Mouse (Mus musculus) granulocyte monocyte progenitor cell, adult 5-6 weeks (primary cell): ENCODE data around the gene Lman2. TPM values are rescaled to one million over a fixed set of nuclear protein-coding genes. Genes with fewer than 3 reads are reported as not detected.
A peak's percentile ranks its signal among the peaks of the same experiment; 100 is the strongest.

Experiments used
- ATAC-seq: replicated peaks from 2 replicates; pipeline ENCODE4 v1.8.0; 2016; ENCODE audit warnings: mild to moderate bottlenecking, moderate TSS enrichment, inconsistent platforms; ENCODE audit not compliant: poor library complexity, severe bottlenecking
- total RNA-seq, 2 experiments: library from RNA; stranded (forward) in 1 of 2; stranded (reverse) in 1 of 2; fragments of 200-712, 200-1000 nt in 1 of 2; fragments of >200 nt in 1 of 2; fragmentation: Nextera tagmentation in 1 of 2; gene quantifications; 2 replicates each; pipeline ENCODE4 v1.2.3; 2014 to 2017

The Lman2 gene
- total RNA-seq (2014; fragmentation: Nextera tagmentation), result 150 and 177 TPM in 2 replicates
- 128 and 145 TPM in 2 replicates for total RNA-seq (2017)

DNA sequence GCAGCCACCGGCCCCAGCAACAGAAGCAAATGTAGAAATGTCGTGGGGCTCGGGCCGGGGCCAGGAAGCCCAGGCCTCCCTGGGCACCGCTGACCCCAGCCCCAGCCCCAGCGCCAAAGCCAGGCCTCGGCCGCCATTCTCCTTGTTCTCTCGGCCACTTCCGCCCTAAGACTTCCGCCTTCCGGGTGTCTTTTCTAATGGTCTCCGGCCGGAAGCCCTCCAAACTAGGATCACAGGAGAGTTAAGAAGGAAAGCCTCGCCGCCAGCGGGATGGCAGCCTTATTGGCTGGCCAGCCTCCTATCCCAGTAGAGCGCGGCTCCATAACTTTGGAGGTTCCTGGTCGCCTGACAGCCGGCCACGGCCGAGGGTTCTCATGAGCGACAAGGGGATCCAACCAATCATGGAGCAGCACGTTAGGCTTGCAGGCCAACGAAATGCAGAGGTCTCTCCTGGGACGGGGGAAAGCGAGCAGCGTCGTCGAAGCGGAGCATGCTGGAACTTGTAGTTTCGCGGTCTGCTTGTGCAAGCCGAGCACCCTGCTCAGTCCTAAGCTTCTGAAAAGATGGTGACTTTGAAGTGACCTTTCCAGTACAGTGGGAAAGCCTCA is at the start of gene Lman2:
TSS of gene Lman2 (minus strand) at position 331 of the 608 bp plus-strand sequence.
- ATAC-seq, result peak; percentile 90

DNA sequence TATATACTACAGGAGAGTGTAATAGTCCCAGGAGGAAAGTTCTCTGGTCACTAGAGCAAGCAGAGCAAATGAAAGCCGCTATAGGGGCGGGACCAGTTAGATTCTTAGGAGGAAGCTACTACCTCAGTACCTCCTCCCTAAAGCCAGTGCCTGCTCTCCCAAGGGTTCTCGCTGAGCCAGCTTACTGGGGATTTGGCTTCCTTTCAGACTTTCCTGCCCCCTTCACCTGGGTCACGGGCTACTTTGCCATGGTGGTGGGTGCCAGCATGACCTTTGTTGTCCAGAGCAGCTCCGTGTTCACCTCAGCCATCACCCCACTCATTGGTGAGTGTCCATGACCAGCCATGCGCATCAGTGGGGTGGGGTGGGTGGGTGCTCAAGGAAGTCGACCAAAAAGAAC is 49.2 kb upstream of the Lman2 start:
- ATAC-seq, result no peak

GRCm38 (mm10) chr13:55408546-55409120 is 46.0 kb upstream of the Lman2 start:
- ATAC-seq, result no peak

- no peak for ATAC-seq
Observed at GRCm38 (mm10) chr13:55407341-55407740, 44.8 kb upstream of the Lman2 start.

GRCm38 (mm10) chr13:55405783-55406390 is 43.3 kb upstream of the Lman2 start:
- ATAC-seq, result peak; percentile 47

DNA sequence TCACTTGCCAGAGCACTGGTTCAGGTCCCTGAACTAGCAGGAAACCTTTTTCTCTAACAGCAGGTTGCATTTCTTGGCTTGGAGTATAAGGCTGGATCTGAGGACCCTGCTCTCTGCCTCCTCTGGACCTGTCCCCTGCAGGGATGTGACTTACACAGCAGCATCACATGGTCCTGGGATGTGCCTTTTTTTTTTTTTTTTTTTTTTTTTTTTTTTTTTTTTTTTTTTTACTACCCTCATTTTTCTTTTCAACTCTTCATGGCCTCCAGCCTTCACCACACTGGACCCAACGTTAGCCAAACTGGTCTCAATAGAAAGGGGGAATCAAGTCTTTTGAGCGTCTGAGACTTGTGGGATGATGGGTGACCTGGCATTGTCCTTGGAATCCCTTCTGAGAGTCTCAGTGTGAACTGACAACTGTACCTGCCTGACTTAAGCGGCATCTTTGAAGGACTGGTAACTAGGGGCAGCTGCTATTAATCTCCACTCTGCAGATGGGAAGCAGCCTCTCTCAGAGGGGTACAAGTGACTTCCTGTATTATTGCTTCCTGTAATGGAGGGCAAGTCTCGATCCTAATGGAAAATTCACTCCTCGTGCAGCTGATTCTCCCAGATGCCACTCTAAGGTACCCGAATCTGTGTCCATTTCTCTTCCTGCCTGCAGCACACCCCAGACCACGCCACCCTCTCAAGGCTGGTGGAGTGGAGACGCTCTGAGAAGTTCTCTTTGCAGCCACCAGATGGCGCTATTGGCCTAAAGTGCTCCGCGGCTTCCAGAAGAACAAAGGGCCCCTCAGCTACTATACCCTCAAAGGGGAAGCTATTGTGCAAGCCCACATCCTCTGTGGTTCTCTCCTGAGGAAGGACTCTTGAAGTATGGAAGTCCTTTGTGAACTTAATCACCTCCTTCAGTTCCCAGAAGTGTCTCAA is 42.5 kb upstream of the Lman2 start:
- peak; percentile 83 for ATAC-seq

GRCm38 (mm10) chr13:55403935-55404852 is 41.6 kb upstream of the Lman2 start:
- ATAC-seq, result peak; percentile 57

GRCm38 (mm10) chr13:55403266-55403665 is 40.7 kb upstream of the Lman2 start:
- no peak for ATAC-seq

DNA sequence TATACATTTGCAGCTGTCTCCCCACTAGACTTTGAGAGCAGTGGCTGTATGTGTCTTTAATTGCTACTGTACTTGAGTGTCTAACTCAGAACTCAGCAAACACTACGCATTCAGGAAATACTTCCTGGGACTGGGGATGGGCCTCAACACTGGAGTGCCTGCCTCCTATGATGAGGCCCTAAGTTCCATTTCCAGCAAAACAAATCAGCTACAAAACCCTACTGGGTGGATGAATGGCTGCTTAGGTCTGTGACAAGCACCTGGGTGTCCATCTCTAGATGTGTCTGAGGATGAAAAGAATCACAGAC is 37.4 kb upstream of the Lman2 start:
- ATAC-seq, result no peak

DNA sequence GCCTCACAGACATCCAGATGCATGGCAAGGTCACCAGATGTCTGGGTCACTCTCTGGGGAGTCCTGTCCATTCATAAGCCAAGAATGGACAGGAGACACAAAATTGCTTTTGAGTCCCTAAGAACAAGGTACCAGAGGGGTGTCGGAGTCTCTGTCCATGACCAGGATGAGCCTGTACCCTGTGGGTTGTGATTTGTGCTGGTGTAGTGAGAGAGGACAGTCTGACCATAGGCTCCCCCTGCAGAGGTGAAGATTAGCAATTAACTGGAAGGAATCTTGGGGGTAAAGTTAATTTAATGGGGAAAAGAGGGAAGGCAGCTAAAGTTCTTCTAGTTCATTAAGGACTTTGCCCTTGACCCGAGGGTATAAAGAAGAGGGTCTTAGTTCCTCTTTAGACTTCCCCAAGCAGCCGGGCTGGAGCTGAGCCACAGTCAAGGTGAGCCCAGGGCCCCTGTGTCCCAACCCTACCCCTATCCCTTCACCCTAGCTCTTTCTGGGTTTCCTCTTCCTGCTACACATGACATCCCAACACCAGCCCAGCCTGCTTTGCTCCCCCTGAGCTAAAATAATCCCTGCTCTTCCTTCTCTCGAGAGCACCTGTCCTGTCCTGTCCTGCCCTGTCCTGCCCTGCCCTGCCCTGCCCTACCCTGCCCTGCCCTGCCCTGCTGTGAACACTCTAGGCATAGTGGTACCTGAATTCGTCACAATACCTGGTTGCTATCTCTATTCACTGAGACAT is 36.9 kb upstream of the Lman2 start:
- ATAC-seq, result peak; percentile 44

- peak; percentile 60 for ATAC-seq
Observed at GRCm38 (mm10) chr13:55398088-55398487, 35.5 kb upstream of the Lman2 start, which contains the start of gene Slc34a1. TSS of gene Slc34a1 (plus strand) at chr13:55398187.

- peak; percentile 40 for ATAC-seq
Observed at GRCm38 (mm10) chr13:55392933-55393332, 30.4 kb upstream of the Lman2 start.

DNA sequence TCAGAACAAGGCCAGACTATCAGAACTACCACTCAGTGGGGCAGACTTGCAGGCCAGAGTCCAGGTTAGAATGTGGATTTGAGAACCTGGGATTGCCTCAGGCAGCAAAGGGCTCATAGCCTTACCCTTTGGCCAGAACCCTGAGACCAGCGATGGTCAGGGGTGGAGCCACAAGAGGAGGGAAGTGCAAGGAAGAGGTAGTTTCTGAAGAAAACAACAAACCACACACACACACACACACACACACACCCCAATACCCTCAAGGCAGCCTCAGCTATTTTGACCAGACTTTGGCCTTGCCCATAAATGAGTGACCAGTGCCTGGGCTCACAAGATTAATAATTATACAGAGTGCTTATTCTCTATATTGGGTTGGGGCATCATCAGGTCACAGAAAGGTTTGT is 29.0 kb upstream of the Lman2 start:
- ATAC-seq, result peak; percentile 55

DNA sequence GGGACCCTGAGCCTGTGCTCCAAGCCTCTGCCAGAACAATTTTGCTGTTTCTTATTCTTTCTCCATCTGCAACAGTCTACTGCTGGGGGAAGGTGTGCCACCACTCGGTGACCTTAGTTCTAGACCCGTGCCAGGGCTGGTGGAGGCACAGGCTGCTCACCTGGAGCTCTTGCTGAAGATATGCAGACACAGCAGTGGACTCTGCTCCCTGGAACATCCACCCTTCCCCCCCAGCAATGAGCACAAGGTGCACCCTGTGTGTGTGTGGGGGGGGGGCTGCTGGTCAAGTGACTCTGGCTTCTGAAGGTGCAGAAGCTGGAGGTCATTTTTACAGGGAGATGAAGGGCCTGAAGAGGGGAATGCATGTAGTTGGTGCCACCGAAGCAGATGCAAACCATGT is 28.1 kb upstream of the Lman2 start:
- no peak for ATAC-seq

GRCm38 (mm10) chr13:55381790-55382189 is 19.2 kb upstream of the Lman2 start:
- no peak for ATAC-seq

- no peak for ATAC-seq
Observed at GRCm38 (mm10) chr13:55378907-55379580, 16.5 kb upstream of the Lman2 start.

- ATAC-seq, result no peak
Observed at GRCm38 (mm10) chr13:55375877-55376276, 13.3 kb upstream of the Lman2 start.

DNA sequence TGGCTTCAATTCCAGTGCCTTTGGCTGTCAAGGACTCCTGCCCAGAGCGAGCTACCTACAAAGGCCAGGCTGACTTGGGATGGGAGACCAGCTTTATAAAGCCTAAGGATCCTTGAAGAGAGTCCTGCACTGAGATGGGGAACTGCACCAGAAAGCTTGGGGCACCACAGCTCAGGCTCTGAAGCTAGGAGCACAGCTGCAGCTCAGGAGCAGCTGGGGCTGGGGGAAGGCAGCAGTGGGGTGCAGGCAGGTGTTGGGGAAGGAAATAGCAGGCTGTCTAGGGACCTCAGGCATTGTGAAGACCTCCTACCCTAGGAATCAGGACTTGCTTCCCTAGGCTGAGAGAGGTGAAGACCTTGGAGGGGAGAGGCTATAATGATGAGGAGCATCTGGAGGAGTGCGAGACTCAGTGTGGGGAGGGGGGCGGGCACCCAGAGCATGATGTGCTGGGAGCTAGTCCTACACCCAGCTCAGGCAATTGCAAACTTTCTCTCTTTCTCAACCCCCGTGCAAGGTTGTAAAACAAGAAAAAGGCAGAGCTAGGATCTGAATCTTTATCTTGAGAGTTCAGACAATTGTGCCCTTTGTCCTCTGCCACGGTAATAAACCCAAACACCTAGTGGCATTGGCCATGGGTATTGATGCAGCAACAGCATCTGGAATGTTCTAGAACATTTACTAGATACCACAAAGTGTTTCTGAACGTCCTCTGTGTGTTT is 11.8 kb upstream of the Lman2 start:
- ATAC-seq, result no peak
